Mouse (Mus musculus) liver, embryonic 11.5 days (tissue): Measurements from ENCODE around the gene Sik3. TPM values are rescaled to one million over a fixed set of nuclear protein-coding genes. Genes with fewer than 3 reads are reported as not detected.
A peak's percentile ranks its signal among the peaks of the same experiment; 100 is the strongest.

ENCODE experiments used
- ATAC-seq: fragments of 200-750 bp; cut with Nextera tagmentation; replicated peaks from 2 replicates; pipeline ENCODE4 v1.8.0; 2017; ENCODE audit warnings: moderate number of reproducible peaks, mild to moderate bottlenecking, moderate TSS enrichment, moderate library complexity; ENCODE audit not compliant: low FRiP score
- DNase-seq: peaks from one replicate; pipeline ENCODE4 v3.0.0-alpha.2; 2017; ENCODE audit warnings: low spot score
- H3K27ac ChIP-seq: fragments of 300-500 bp; sonication (generic); 2 replicates; pipeline ENCODE4 v1.5.1; 2014; ENCODE audit warnings: mild to moderate bottlenecking, low read depth, low read length, control low read depth
- H3K27me3 ChIP-seq: fragments of 300-500 bp; sonication (generic); replicated peaks from 2 replicates; pipeline ENCODE4 v1.6.1; 2014; ENCODE audit warnings: low read length, mixed read lengths; ENCODE audit not compliant: control insufficient read depth, insufficient read depth
- H3K36me3 ChIP-seq: fragments of 300-500 bp; sonication (generic); 2 replicates; pipeline ENCODE4 v1.6.1; 2014; ENCODE audit warnings: mild to moderate bottlenecking, low read length, moderate library complexity, mixed read lengths; ENCODE audit not compliant: control insufficient read depth, insufficient read depth
- H3K4me1 ChIP-seq: fragments of 300-500 bp; sonication (generic); replicated peaks from 2 replicates; pipeline ENCODE4 v1.6.1; 2014; ENCODE audit warnings: low read length, mixed read lengths; ENCODE audit not compliant: control insufficient read depth, insufficient read depth
- H3K4me2 ChIP-seq: fragments of 300-500 bp; sonication (generic); 2 replicates; pipeline ENCODE4 v1.6.1; 2014; ENCODE audit warnings: mild to moderate bottlenecking, control low read depth, moderate library complexity
- H3K4me3 ChIP-seq: fragments of 300-500 bp; sonication (generic); 2 replicates; pipeline ENCODE4 v1.5.1; 2014; ENCODE audit warnings: low read depth, low read length, control low read depth
- H3K9ac ChIP-seq: fragments of 300-500 bp; sonication (generic); 2 replicates; pipeline ENCODE4 v1.6.1; 2014; ENCODE audit warnings: low read depth, low read length, control low read depth
- H3K9me3 ChIP-seq: fragments of 300-500 bp; sonication (generic); 2 replicates; pipeline ENCODE4 v1.6.1; 2016; ENCODE audit warnings: low read length, inconsistent platforms, mixed read lengths; ENCODE audit not compliant: control insufficient read depth
- WGBS: fragments of 180-500 bp; shearing (Covaris S2); extraction: QIAGEN DNeasy Blood & Tissue Kit; methylation state at CpG from one replicate; pipeline ENCODE4 v1.1.7; 2014; 5-methylcytosine and 5-hydroxymethylcytosine counted together
- polyA plus RNA-seq: library from polyadenylated mRNA; unstranded; fragments of >200 nt; fragmentation: Nextera tagmentation; extraction: Ambion mirVana; gene quantifications from 2 replicates; pipeline ENCODE4 v1.2.1, GENCODE M21; 2014

The Sik3 gene
- polyA plus RNA-seq, 1 experiment from 2014 or later = 9.5 TPM

DNA sequence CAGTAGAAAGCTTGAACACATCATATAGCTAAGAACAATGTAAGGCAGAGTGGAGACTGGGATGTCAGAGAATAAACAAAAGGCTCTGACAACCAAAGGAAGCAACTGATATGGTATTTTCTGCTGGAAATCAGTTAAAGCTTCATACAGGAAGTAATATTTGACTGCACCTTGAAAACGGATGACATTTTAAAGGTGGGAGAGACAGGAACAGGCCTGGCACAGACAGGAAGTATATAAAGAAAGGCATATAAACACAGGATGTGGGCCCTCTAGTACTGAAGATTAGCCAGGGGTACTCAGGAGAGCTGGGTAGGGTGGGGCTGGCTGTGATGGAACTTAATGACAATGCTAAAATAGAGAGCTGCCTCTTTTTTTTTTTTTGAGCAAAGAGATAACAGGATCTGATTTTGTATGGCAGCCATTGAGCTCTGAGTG is 163.3 kb downstream of the Sik3 start:
- ATAC-seq (no peak), DNase-seq (no peak)
- Histone ChIP-seq H3K4me1 (peaks cover 21% of the 10 kb centered on the region), H3K4me3 (no peak overlapping the region), H3K36me3 (0 out of 2 replicates have a peak, but pooled peaks cover 7% of the 10 kb centered on the region), H3K27me3 (no peaks in the 10 kb centered on the region), H3K9me3 (no peaks in the 10 kb centered on the region), H3K4me2 (peak overlapping the region; percentile 8; the same call in 1 of the 2 replicates), H3K9ac (no peak overlapping the region), H3K27ac (peak overlapping the region; percentile 62; the same call in 1 of the 2 replicates)
- 49% methylated on average over 1 of the region's 1 CpGs for WGBS

DNA sequence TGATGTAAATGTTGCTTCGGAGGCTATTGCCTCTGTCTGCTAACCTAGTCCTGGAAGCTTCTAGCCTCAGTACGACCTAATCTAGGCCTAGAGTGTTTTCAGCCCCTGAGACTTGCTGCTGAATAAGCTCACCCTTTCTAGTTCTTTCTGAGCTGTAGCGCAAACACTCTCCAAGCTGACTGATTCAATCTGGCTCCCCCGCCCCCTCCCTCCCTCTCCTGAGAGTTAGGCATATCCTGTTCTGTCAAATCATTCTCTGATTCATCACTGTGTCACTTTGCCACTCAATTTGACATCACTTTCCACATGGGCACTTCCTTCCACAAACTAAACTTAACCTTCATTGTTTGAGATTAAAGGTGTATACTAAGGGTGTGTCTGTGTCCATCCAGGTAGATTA is 164.0 kb downstream of the Sik3 start:
- no peak for DNase-seq
- no peak overlapping the region for H3K4me3 ChIP-seq
- no peak overlapping the region for H3K4me2 ChIP-seq
- no peak overlapping the region for H3K27ac ChIP-seq
- H3K36me3 ChIP-seq = 0 out of 2 replicates have a peak, but pooled peaks cover 7% of the 10 kb centered on the region
- H3K9me3 ChIP-seq = no peaks in the 10 kb centered on the region
- no peak overlapping the region for H3K9ac ChIP-seq
- no peaks in the 10 kb centered on the region for H3K27me3 ChIP-seq
- H3K4me1 ChIP-seq = peaks cover 21% of the 10 kb centered on the region
- no peak for ATAC-seq
- WGBS = 85% methylated on average over 4 of the region's 4 CpGs

DNA sequence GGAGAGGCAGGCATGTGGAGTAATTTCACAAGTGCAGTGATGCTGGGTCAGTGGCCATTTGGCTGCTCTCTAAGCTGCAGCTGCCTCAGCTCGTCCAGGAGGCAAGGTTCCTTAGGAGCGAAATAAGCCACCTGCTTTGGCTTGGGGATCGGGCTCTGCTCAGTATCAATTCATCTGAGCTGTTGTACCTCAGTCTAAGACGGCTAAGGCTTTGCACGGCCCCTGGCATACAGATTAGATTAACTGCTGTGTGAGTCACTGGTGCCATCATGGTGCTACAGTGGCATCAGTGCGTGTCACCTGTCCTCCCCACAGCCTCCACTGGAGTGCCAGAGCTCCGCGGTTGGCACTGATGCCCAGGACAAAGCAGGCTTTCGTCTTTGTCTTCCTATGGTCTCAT is 166.0 kb downstream of the Sik3 start:
- no peaks in the 10 kb centered on the region for H3K27me3 ChIP-seq
- 90% methylated on average over 9 of the region's 9 CpGs for whole genome bisulfite sequencing
- no peak overlapping the region for H3K4me3 ChIP-seq
- ATAC-seq (no peak), DNase-seq (no peak)
- peaks cover 17% of the 10 kb centered on the region for H3K4me1 ChIP-seq
- no peaks in the 10 kb centered on the region for H3K9me3 ChIP-seq
- H3K36me3 ChIP-seq = 0 out of 2 replicates have a peak, but pooled peaks cover 7% of the 10 kb centered on the region
- no peak overlapping the region for H3K9ac ChIP-seq
- no peak overlapping the region for H3K4me2 ChIP-seq
- no peak overlapping the region for H3K27ac ChIP-seq

DNA sequence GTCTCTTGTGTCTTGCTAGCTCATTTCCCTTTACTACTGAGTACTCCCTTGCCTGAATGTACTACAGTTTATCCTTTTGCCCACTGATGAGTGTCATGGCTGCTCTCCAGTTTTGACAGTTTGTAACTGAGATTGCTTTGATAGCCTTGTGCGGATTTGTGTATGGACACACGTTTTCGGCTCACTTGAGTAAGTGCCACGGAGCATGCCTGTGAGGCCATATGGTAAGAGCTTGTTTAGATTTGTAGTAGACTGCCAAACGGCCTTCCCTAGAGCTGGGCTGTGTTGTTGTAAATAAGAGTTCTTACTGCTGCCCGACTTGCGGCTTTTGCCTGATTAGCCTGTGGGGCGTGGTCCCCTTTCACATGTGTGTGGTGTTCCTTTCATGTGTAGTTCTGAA is 168.7 kb downstream of the Sik3 start:
- H3K4me1 ChIP-seq = peaks cover under 1% of the 10 kb centered on the region; the same call in 1 of the 2 replicates
- H3K9ac ChIP-seq = no peak overlapping the region
- ATAC-seq (no peak), DNase-seq (no peak)
- H3K4me2 ChIP-seq = no peak overlapping the region
- 0 out of 2 replicates have a peak, but pooled peaks cover 7% of the 10 kb centered on the region for H3K36me3 ChIP-seq
- no peaks in the 10 kb centered on the region for H3K27me3 ChIP-seq
- no peak overlapping the region for H3K4me3 ChIP-seq
- no peaks in the 10 kb centered on the region for H3K9me3 ChIP-seq
- 81% methylated on average over 8 of the region's 8 CpGs for WGBS
- H3K27ac ChIP-seq = no peak overlapping the region

DNA sequence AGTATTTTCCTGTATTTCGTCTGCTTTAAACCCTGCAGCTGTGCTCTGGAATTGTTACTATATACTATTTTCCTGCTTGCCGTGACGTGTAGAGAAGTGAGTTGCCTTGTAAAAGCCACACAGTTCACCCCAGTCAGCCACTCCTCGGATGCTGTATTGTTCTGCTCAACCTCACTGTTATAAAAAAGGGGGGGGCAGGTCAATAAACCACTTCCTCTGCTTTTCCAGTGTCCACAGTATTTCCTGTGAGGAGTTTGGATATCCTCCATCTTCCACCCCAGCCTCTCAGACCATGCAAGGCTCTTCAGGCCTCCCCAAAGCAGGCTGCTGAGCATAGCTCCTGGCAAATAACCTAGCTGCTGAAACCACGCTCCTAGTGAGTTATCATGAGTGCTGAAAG is 171.9 kb downstream of the Sik3 start:
- ATAC-seq = no peak
- Histone ChIP-seq H3K27me3 (no peaks in the 10 kb centered on the region), H3K9ac (no peak overlapping the region), H3K4me2 (no peak overlapping the region), H3K4me1 (no peaks in the 10 kb centered on the region), H3K4me3 (no peak overlapping the region), H3K36me3 (no peaks in the 10 kb centered on the region), H3K9me3 (no peaks in the 10 kb centered on the region), H3K27ac (no peak overlapping the region)
- WGBS = 71% methylated on average over 5 of the region's 5 CpGs
- no peak for DNase-seq

DNA sequence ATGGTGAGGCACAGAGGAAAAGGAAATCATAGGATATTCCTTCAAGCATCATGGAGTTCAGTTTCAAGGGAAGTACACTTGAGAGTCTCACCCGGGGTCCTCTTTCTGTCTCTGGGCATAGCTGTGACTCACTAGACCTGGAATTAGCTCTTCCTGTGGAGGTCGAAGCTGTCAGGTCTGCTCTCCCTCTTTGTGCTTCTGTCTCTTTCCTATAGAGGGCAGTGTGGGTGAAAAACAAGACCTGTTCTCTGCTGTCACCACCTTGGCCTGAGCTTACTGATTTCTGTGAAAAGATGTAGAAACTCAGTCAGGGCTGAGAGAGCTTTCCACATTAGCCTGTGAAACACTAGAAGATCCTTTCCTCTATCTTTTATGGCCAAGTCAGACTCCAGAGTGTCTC is 172.6 kb downstream of the Sik3 start:
- no peak overlapping the region for H3K27ac ChIP-seq
- ATAC-seq = no peak
- no peaks in the 10 kb centered on the region for H3K9me3 ChIP-seq
- H3K27me3 ChIP-seq = no peaks in the 10 kb centered on the region
- no peak overlapping the region for H3K4me3 ChIP-seq
- 37% methylated on average over 2 of the region's 2 CpGs for WGBS
- no peak overlapping the region for H3K9ac ChIP-seq
- no peaks in the 10 kb centered on the region for H3K36me3 ChIP-seq
- H3K4me2 ChIP-seq = no peak overlapping the region
- no peaks in the 10 kb centered on the region for H3K4me1 ChIP-seq
- DNase-seq = no peak

DNA sequence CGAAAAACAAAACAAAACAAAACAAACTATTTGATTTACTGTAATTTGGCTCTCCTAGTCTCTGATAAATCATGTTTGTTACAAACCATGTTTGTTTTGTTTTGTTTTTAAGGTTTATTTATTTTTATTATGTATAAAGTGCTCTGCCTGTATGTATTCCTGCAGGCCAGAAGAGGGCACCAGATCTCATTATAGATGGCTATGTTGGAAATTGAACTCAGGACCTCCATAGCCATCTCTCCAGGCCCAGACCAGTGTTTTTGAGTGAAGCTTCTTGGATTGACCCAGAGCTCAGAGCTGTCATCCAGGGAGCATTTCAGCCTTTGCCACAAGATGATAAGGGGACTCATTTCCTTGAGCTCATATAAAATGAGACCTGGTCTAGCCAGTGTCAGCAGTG is 173.8 kb downstream of the Sik3 start:
- ATAC-seq = no peak

DNA sequence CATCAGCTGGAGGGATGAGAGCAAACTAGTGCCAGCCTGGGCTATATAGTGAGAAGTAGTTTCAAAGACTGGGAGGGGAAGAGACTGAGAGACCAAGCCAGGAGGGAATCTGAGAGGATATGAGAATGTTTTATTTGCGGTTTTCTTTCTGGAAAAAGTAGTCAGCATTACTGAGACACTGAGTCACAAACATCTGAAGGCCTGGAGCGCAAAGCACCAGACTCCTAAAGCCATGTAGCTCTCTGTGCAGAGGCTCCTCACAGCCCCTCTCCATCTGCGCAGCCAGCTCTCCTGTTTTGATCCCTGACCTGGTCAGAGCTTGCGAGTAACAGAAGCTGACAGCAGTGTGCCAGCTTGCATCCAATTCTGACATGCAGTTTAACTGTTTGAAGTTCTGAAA is 175.8 kb downstream of the Sik3 start:
- Histone ChIP-seq H3K4me3 (no peak overlapping the region), H3K9ac (no peak overlapping the region)

More for the DNA sequence above, 173.8 kb downstream of the Sik3 start:
- Histone ChIP-seq H3K36me3 (no peaks in the 10 kb centered on the region), H3K4me3 (no peak overlapping the region), H3K4me1 (no peaks in the 10 kb centered on the region), H3K9me3 (no peaks in the 10 kb centered on the region), H3K4me2 (no peak overlapping the region), H3K9ac (no peak overlapping the region), H3K27me3 (no peaks in the 10 kb centered on the region), H3K27ac (no peak overlapping the region)
- WGBS = 77% methylated on average over 1 of the region's 1 CpGs
- DNase-seq = no peak

DNA sequence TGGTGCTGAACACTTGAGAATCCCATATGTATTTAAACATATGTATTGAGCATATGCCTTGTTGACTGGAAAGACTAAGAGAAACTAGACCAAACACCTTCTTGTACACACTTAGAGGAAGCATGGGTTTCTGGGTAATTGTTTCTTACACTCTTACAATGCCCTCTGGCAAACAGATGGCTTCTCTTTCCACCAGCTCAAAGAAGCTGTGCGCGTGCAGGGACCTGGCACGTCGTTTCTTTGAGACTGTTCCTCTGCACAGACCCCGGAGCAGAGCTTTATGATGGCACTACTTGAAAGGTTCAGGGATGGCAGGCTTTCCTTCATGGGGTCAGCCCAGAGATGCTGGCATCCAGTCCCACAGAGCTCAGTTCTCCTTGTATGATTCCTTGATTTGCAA is 176.3 kb downstream of the Sik3 start:
- Histone ChIP-seq H3K27me3 (no peaks in the 10 kb centered on the region), H3K9me3 (no peaks in the 10 kb centered on the region), H3K4me3 (no peak overlapping the region), H3K27ac (no peak overlapping the region), H3K4me2 (no peak overlapping the region), H3K9ac (no peak overlapping the region), H3K4me1 (no peaks in the 10 kb centered on the region), H3K36me3 (no peaks in the 10 kb centered on the region)
- DNase-seq = no peak
- WGBS = 91% methylated on average over 5 of the region's 5 CpGs
- no peak for ATAC-seq

More for the DNA sequence above, 175.8 kb downstream of the Sik3 start:
- Histone ChIP-seq H3K27me3 (no peaks in the 10 kb centered on the region), H3K4me2 (no peak overlapping the region), H3K27ac (no peak overlapping the region), H3K36me3 (no peaks in the 10 kb centered on the region), H3K4me1 (no peaks in the 10 kb centered on the region), H3K9me3 (no peaks in the 10 kb centered on the region)
- ATAC-seq = no peak
- DNase-seq = no peak
- 88% methylated on average over 4 of the region's 4 CpGs for WGBS
